Mouse (Mus musculus) midbrain, embryonic 16.5 days (tissue): ENCODE data around the gene Kctd10. TPM values are rescaled to one million over a fixed set of nuclear protein-coding genes. Genes with fewer than 3 reads are reported as not detected.

Experiments
- ATAC-seq: fragments of 200-750 bp; cut with Nextera tagmentation; 2 replicates; pipeline ENCODE4 v1.8.0; 2017; ENCODE audit warnings: moderate TSS enrichment
- H3K27ac ChIP-seq: fragments of 300-500 bp; sonication (generic); 2 replicates; pipeline ENCODE4 v1.5.1; 2014; ENCODE audit warnings: mild to moderate bottlenecking, low read length, mixed read lengths
- H3K27me3 ChIP-seq: fragments of 300-500 bp; sonication (generic); 2 replicates; pipeline ENCODE4 v1.6.1; 2014; ENCODE audit warnings: low read depth, low read length, mixed read lengths; ENCODE audit not compliant: control insufficient read depth, insufficient read depth
- H3K36me3 ChIP-seq: fragments of 300-500 bp; sonication (generic); 2 replicates; pipeline ENCODE4 v1.6.1; 2014; ENCODE audit warnings: mild to moderate bottlenecking, low read length, moderate library complexity, mixed read lengths; ENCODE audit not compliant: control insufficient read depth, insufficient read depth
- H3K4me1 ChIP-seq: fragments of 300-500 bp; sonication (generic); 2 replicates; pipeline ENCODE4 v1.6.1; 2014; ENCODE audit warnings: mild to moderate bottlenecking, low read length, mixed read lengths; ENCODE audit not compliant: control insufficient read depth, insufficient read depth
- H3K4me2 ChIP-seq: fragments of 300-500 bp; sonication (generic); 2 replicates; pipeline ENCODE4 v1.6.1; 2014; ENCODE audit warnings: mild to moderate bottlenecking, low read length, mixed read lengths
- H3K4me3 ChIP-seq: fragments of 300-500 bp; sonication (generic); 2 replicates; pipeline ENCODE4 v1.5.1; 2014; ENCODE audit warnings: low read depth, mild to moderate bottlenecking, low read length, moderate library complexity, mixed read lengths
- H3K9ac ChIP-seq: fragments of 300-500 bp; sonication (generic); 2 replicates; pipeline ENCODE4 v1.6.1; 2014; ENCODE audit warnings: low read depth, low read length, mixed read lengths
- H3K9me3 ChIP-seq: fragments of 300-500 bp; sonication (generic); replicated peaks from 2 replicates; pipeline ENCODE4 v1.6.1; 2014; ENCODE audit warnings: mild to moderate bottlenecking, low read length, mixed read lengths; ENCODE audit not compliant: control insufficient read depth, poor library complexity, severe bottlenecking
- WGBS: fragments of 180-500 bp; shearing (Covaris S2); extraction: QIAGEN DNeasy Blood & Tissue Kit; methylation state at CpG from one replicate; pipeline ENCODE4 v1.1.7; 2014; 5-methylcytosine and 5-hydroxymethylcytosine counted together
- microRNA-seq: library from miRNA; unstranded; fragments of <30 nt; microRNA quantifications from one replicate; pipeline ENCODE4, GENCODE M21; 2017
- polyA plus RNA-seq: library from polyadenylated mRNA; unstranded; fragments of >200 nt; fragmentation: Nextera tagmentation; extraction: Ambion mirVana; gene quantifications from 2 replicates; pipeline ENCODE4 v1.2.1, GENCODE M21; 2015

Gene Kctd10
- polyA plus RNA-seq, 1 experiment from 2014 or later, result 70.3 TPM

DNA sequence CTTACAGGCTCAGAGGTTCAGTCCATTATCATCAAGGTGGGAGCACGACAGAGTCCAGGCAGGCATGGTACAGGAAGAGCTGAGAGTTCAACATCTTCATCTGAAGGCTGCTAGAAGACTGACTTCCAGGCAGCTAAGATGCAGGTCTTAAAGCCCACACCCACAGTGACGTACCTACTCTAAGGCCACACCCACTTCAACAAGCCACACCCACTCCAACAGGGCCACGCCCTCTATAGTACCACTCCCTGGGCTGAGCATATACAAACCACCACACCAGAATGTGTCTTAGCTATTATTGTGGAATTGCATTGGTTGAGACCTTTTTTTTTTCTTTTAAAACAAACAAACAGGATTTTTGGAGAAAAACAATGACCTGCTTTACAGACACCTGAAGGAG lies 34.8 kb downstream of the Kctd10 start:
- H3K27ac ChIP-seq, result no peak overlapping the region
- no peaks in the 10 kb centered on the region for H3K4me1 ChIP-seq
- no peak overlapping the region for H3K4me3 ChIP-seq
- H3K9ac ChIP-seq, result no peak overlapping the region
- no peak overlapping the region for H3K4me2 ChIP-seq
- no peak for ATAC-seq
- H3K9me3 ChIP-seq, result no peaks in the 10 kb centered on the region
- H3K36me3 ChIP-seq, result no peaks in the 10 kb centered on the region
- no peaks in the 10 kb centered on the region for H3K27me3 ChIP-seq
- WGBS, result 65% methylated on average over 3 of the region's 3 CpGs

DNA sequence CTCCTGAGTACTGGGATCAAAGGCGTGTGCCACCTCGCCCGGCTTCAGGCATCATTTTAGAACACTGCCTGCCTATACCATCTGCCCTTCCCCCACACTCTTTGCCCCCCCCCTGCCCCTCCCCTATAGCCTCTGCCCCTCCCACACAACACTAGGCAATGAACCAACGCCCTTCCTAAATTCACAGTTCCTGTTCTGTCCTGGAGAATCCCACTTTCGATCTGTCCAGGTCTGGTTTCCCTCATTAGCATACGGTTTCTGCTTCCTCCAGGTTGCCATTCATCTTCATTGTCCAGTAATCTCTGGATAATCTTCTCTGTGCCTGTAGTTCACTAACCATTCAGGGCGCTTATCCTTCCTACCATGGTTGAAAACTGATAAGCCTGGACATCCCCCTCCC lies 36.7 kb downstream of the Kctd10 start:
- H3K9me3 ChIP-seq, result no peaks in the 10 kb centered on the region
- no peak for ATAC-seq
- no peaks in the 10 kb centered on the region for H3K36me3 ChIP-seq
- H3K4me2 ChIP-seq, result no peak overlapping the region
- no peak overlapping the region for H3K9ac ChIP-seq
- 80% methylated on average over 7 of the region's 7 CpGs for WGBS
- H3K27ac ChIP-seq, result no peak overlapping the region
- no peak overlapping the region for H3K4me3 ChIP-seq
- H3K4me1 ChIP-seq, result no peaks in the 10 kb centered on the region
- no peaks in the 10 kb centered on the region for H3K27me3 ChIP-seq

DNA sequence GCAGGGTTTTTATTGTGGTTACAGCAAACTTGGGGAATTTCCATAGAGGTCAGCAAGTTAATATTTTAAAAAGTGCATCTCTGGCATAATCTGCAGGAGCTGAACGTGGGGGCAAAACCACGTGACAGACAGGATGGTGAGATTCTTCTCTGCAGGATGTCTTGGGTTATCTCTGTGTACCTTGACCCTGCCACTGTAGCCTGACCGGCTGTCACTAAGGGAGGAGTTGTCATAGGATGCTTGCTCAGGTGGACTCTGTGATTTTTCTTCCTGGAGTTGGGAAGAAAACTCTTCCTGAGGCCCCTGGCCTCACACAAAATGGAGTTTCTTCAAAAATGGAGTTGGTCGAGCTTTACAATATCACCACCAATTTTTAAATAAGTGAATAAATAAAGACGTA lies 37.3 kb downstream of the Kctd10 start:
- 92% methylated on average over 5 of the region's 5 CpGs for WGBS
- Histone ChIP-seq H3K27me3 (no peaks in the 10 kb centered on the region), H3K4me3 (no peak overlapping the region), H3K9ac (no peak overlapping the region), H3K9me3 (no peaks in the 10 kb centered on the region), H3K36me3 (no peaks in the 10 kb centered on the region), H3K4me1 (no peaks in the 10 kb centered on the region), H3K27ac (no peak overlapping the region), H3K4me2 (no peak overlapping the region)
- no peak for ATAC-seq

DNA sequence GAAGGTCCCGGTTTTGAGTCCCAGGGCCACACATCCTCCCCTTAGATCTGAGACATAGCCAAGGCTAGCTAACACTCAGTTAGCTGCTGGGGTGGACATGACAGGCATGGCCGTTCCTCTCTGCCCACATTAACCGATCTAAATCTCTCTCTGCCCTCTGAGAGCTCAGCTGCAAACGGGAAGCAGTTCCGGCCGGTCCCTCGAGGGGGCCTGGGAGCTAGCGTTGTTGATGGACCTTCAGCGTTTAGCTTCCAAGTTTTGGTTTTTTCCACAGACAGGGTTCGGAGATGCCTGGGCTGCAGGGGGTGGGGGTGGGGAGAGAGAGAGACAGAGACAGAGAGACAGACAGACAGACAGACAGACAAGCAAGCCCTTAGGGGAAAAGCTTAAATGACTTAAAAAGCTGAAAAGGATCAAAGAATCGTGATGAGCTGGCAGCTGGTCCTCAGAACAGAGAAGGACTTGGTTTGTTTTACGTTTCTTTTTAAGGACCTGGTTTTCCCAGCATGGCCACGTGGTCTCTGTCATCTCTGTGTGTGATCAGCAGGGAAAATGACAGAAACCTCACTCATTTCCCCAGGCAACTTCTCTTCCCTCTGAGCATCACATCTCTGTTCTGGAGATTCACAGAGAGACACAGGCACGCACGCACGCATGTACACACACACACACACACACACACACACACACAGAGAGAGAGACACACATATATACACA lies 56.4 kb downstream of the Kctd10 start:
- H3K4me3 ChIP-seq, result no peak overlapping the region
- no peak overlapping the region for H3K9ac ChIP-seq
- peaks cover 5% of the 10 kb centered on the region; the same call in 1 of the 2 replicates for H3K4me1 ChIP-seq
- H3K9me3 ChIP-seq, result no peaks in the 10 kb centered on the region
- H3K27ac ChIP-seq, result no peak overlapping the region
- H3K27me3 ChIP-seq, result no peaks in the 10 kb centered on the region
- peak overlapping the region; percentile 37 for H3K4me2 ChIP-seq
- no peak for ATAC-seq
- WGBS, result 14% methylated on average over 16 of the region's 16 CpGs
- H3K36me3 ChIP-seq, result no peaks in the 10 kb centered on the region

DNA sequence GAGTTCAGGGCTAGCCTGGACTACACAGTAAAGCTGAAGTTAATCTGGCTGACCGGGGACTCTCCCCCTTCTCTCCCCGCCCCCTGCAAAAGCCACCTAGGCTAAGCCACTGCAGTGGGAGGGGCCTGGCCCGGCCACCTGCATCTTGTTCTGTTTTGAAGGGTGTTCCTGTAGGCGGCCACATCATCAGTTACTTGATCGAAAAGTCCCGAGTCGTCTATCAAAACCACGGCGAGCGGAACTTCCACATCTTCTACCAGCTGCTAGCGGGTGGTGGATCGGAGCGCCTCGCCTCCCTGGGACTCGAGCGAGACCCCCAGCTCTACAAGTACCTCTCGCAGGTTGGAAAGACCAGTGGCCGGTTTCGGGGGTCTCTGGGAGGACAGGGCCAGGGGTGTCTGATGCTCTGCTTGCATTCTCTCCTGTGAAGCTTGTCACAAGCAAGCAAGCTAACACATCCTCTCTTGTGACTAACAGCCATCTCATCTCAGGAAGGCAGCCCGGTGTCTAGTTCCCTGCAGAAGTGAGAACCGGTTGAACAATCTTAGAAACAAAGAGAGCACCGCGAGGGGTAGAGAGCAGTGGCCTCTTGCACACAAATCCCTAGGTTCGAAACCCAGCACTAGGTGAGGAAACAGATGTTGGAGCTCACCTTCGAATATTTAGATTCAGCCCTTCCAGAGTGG lies 57.1 kb downstream of the Kctd10 start:
- Histone ChIP-seq H3K9me3 (no peaks in the 10 kb centered on the region), H3K27me3 (no peaks in the 10 kb centered on the region), H3K4me1 (peaks cover 5% of the 10 kb centered on the region; the same call in 1 of the 2 replicates), H3K9ac (no peak overlapping the region), H3K36me3 (no peaks in the 10 kb centered on the region), H3K4me3 (no peak overlapping the region), H3K4me2 (no peak overlapping the region), H3K27ac (no peak overlapping the region)
- ATAC-seq, result no peak
- 63% methylated on average over 25 of the region's 25 CpGs for WGBS

Small RNA genes lying within 50 kb of the gene (microRNA-seq; reads per million reads assigned to microRNA genes)
- not detected for gene Mir7027

Other genes starting within 250 kb of the Kctd10 start
- 5.1 and 5.2 TPM in 2 replicates for gene Acacb, start 234.0 kb downstream of the Kctd10 start, polyA plus RNA-seq
- 0.32 and 0.36 TPM in 2 replicates for gene Foxn4, start 106.7 kb downstream of the Kctd10 start, polyA plus RNA-seq
- 0.82 and 0.97 TPM in 2 replicates for gene Myo1h, start 91.3 kb downstream of the Kctd10 start, polyA plus RNA-seq
- 35.6 and 39.0 TPM in 2 replicates for gene Ube3b, start 99 bp upstream of the Kctd10 start, polyA plus RNA-seq
- gene Mmab, start 63.6 kb upstream of the Kctd10 start, polyA plus RNA-seq, result 35.9 and 38.7 TPM in 2 replicates
- 72.6 and 77.0 TPM in 2 replicates for gene Mvk, start 63.8 kb upstream of the Kctd10 start, polyA plus RNA-seq
- 5.3 and 6.0 TPM in 2 replicates for gene Fam222a, start 187.5 kb upstream of the Kctd10 start, polyA plus RNA-seq